Mouse (Mus musculus) C2C12 (cell line): Measurements from ENCODE around the gene Hsf2bp.

Source experiments
- CEBPB ChIP-seq: IDR thresholded peaks from one replicate; pipeline ENCODE4 v1.6.1; 2011; ENCODE audit warnings: low read depth, mild to moderate bottlenecking, control low read depth, moderate library complexity
- CTCF ChIP-seq: IDR thresholded peaks from one replicate; pipeline ENCODE4 v1.5.1; 2011; ENCODE audit not compliant: control insufficient read depth, insufficient read depth, insufficient read length
- FOSL1 ChIP-seq: IDR thresholded peaks from one replicate; pipeline ENCODE4 v1.8.0; 2011; ENCODE audit warnings: mild to moderate bottlenecking, low read length; ENCODE audit not compliant: poor library complexity, insufficient read depth, severe bottlenecking
- MYOD1 ChIP-seq: IDR thresholded peaks from one replicate; pipeline ENCODE4 v1.6.1; 2011; ENCODE audit warnings: low read depth; ENCODE audit not compliant: control insufficient read depth, insufficient read length
- MYOG ChIP-seq: IDR thresholded peaks from one replicate; pipeline ENCODE4 v1.6.1; 2011; ENCODE audit not compliant: control insufficient read depth, insufficient read length; ENCODE audit errors: extremely low read depth
- USF1 ChIP-seq: IDR thresholded peaks from one replicate; pipeline ENCODE4 v1.6.1; 2011; ENCODE audit warnings: low read depth, mild to moderate bottlenecking, control low read depth, moderate library complexity

DNA sequence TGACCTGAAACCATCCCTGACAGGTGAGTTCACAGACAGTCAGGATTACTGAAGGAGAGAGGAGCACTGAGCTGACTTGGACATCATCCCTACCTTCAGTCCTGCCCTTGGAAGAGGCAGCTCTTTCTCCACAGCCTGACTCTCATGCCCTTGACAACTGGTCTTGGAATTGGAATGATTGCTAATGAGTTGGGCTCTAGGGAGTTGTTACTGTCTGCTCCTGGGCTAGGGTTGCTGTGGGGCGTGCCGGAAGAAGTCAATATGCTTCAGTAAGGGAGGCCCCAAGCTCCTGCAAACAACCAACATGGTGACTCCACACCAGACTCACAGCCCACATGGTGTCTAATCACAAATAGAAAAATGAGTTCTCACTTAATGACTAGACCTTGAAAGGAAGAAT lies 21.7 kb upstream of the Hsf2bp start:
- no peak for TF ChIP-seq CTCF
- TF ChIP-seq USF1, result no peak
- TF ChIP-seq CEBPB, result no peak
- no peak for TF ChIP-seq FOSL1
- no peak for TF ChIP-seq MYOD1
- TF ChIP-seq MYOG, result no peak
